Mouse (Mus musculus) bone marrow, adult 2 months (tissue): ENCODE data around the gene Cpne1.

Source experiments
- CTCF ChIP-seq: fragments of 200-500 bp; IDR thresholded peaks from 2 replicates; pipeline ENCODE4 v1.5.1; 2011; ENCODE audit warnings: low read length, control low read depth; ENCODE audit not compliant: control insufficient read depth, insufficient read depth
- POLR2A ChIP-seq: fragments of 200-500 bp; IDR thresholded peaks from 2 replicates; pipeline ENCODE4 v1.6.1; 2011; ENCODE audit warnings: low read depth, mild to moderate bottlenecking, control low read depth, low read length, borderline replicate concordance; ENCODE audit not compliant: control insufficient read depth

DNA sequence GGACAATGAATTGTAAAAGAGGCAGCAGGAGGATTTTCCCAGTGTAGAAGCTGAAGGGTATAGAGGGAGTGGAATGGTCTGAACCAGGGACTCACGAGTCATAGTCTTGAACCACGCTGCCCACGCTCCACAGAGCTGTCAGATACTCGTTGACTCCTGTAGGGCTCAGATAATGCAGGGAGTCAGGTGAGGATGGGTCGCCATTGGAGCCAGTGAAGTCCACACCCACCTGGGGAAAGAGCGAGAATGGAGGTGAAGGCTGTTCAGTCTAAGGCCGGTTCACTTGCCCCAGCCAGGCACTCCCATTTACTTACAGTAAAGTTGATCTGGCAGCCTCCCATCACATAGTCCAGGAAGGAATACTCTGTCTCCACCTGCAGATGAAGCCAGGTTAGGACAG, 34.3 kb downstream of the Cpne1 start:
- TF ChIP-seq CTCF = no peak
- no peak for TF ChIP-seq POLR2A
